Mouse (Mus musculus) layer of hippocampus, adult 2 months (tissue): ENCODE measurements around the gene Elmsan1. TPM values are rescaled to one million over a fixed set of nuclear protein-coding genes. Genes with fewer than 3 reads are reported as not detected.

Source experiments
- DNase-seq, 2 experiments: peaks; one replicate each; pipeline ENCODE4 v3.0.0; 2022; ENCODE audit warnings: low spot score in 2 of 2
- H3K27ac ChIP-seq: fragments of 200-600 bp; 2 replicates; pipeline ENCODE4 v1.8.1; 2022
- H3K4me3 ChIP-seq: fragments of 200-600 bp; 2 replicates; pipeline ENCODE4 v1.8.1; 2022; ENCODE audit warnings: mild to moderate bottlenecking
- CTCF ChIP-seq: fragments of 200-600 bp; conservative IDR thresholded peaks from 2 replicates; pipeline ENCODE4 v1.8.1; 2022; ENCODE audit warnings: antibody characterized with exemption, mild to moderate bottlenecking, moderate library complexity
- total RNA-seq, 2 experiments: library from RNA; stranded (reverse); gene quantifications; 2 replicates each; pipeline ENCODE4 v1.2.3; 2021

Gene Elmsan1
- total RNA-seq, 2 experiments from 2014 or later, result 24.6 to 27.2 TPM

GRCm38 (mm10) chr12:84186536-84186935 is 32.1 kb downstream of the Elmsan1 start:
- no peak overlapping the region for H3K4me3 ChIP-seq
- no peak for DNase-seq
- no peak for TF ChIP-seq CTCF
- H3K27ac ChIP-seq, result peak overlapping the region; percentile 51; the same call in 1 of the 2 replicates

- no peak for TF ChIP-seq CTCF
- no peak overlapping the region; the same call in 1 of the 2 replicates for H3K27ac ChIP-seq
- DNase-seq, result no peak
- H3K4me3 ChIP-seq, result no peak overlapping the region
These were observed 33.1 kb downstream of the Elmsan1 start for GRCm38 (mm10) chr12:84185547-84185946.

GRCm38 (mm10) chr12:84184979-84185378 is 33.7 kb downstream of the Elmsan1 start:
- no peak overlapping the region for H3K4me3 ChIP-seq
- no peak for TF ChIP-seq CTCF
- no peak for DNase-seq
- H3K27ac ChIP-seq, result no peak overlapping the region

- TF ChIP-seq CTCF, result no peak
- no peak for DNase-seq
- Histone ChIP-seq H3K27ac (no peak overlapping the region; the same call in 1 of the 2 replicates), H3K4me3 (no peak overlapping the region)
These were observed 36.7 kb downstream of the Elmsan1 start for GRCm38 (mm10) chr12:84181999-84182398.

GRCm38 (mm10) chr12:84180701-84181435 is 37.8 kb downstream of the Elmsan1 start:
- no peak for TF ChIP-seq CTCF
- Histone ChIP-seq H3K27ac (peak overlapping the region; percentile 11; the same call in 1 of the 2 replicates), H3K4me3 (no peak overlapping the region)
- peak in 1 of 2 experiments; percentile 42 for DNase-seq

- TF ChIP-seq CTCF, result no peak
- H3K27ac ChIP-seq, result no peak overlapping the region; the same call in 1 of the 2 replicates
- H3K4me3 ChIP-seq, result no peak overlapping the region
- DNase-seq, result no peak
These were observed 38.6 kb downstream of the Elmsan1 start for GRCm38 (mm10) chr12:84180090-84180489.

GRCm38 (mm10) chr12:84178652-84179445 is 39.8 kb downstream of the Elmsan1 start:
- Histone ChIP-seq H3K4me3 (no peak overlapping the region), H3K27ac (no peak overlapping the region)
- DNase-seq, result no peak
- TF ChIP-seq CTCF, result no peak

GRCm38 (mm10) chr12:84178052-84178451 is 40.6 kb downstream of the Elmsan1 start:
- no peak for TF ChIP-seq CTCF
- DNase-seq, result no peak
- Histone ChIP-seq H3K27ac (peak overlapping the region; percentile 95; the same call in 1 of the 2 replicates), H3K4me3 (no peak overlapping the region)

- no peak for DNase-seq
- no peak for TF ChIP-seq CTCF
- Histone ChIP-seq H3K4me3 (no peak overlapping the region), H3K27ac (peak overlapping the region; percentile 95)
These were observed 41.6 kb downstream of the Elmsan1 start for GRCm38 (mm10) chr12:84176886-84177765.

GRCm38 (mm10) chr12:84176126-84176769 is 42.4 kb downstream of the Elmsan1 start:
- H3K27ac ChIP-seq, result peak overlapping the region; percentile 95
- peak overlapping the region; percentile 61 for H3K4me3 ChIP-seq
- TF ChIP-seq CTCF, result no peak
- DNase-seq, result no peak

GRCm38 (mm10) chr12:84175659-84176061 is 43.0 kb downstream of the Elmsan1 start:
- peak overlapping the region; percentile 61 for H3K4me3 ChIP-seq
- DNase-seq, result peak; percentile 75 to 79
- H3K27ac ChIP-seq, result peak overlapping the region; percentile 95
- TF ChIP-seq CTCF, result peak; percentile 26

- DNase-seq, result no peak
These were observed 43.8 kb downstream of the Elmsan1 start for GRCm38 (mm10) chr12:84174871-84175270.

More at GRCm38 (mm10) chr12:84174871-84175270, 43.8 kb downstream of the Elmsan1 start:
- Histone ChIP-seq H3K27ac (peak overlapping the region; percentile 95), H3K4me3 (peak overlapping the region; percentile 61; the same call in 1 of the 2 replicates)
- no peak for TF ChIP-seq CTCF
